Mouse (Mus musculus) hindbrain, embryonic 12.5 days (tissue): ENCODE results near the gene Mpped2. TPM values are rescaled to one million over a fixed set of nuclear protein-coding genes. Genes with fewer than 3 reads are reported as not detected.

Experiments
- ATAC-seq: fragments of 200-750 bp; cut with Nextera tagmentation; 2 replicates; pipeline ENCODE4 v1.8.0; 2017; ENCODE audit warnings: moderate TSS enrichment; ENCODE audit not compliant: low FRiP score
- H3K27ac ChIP-seq: fragments of 300-500 bp; sonication (generic); 2 replicates; pipeline ENCODE4 v1.5.1; 2016; ENCODE audit warnings: mild to moderate bottlenecking
- H3K27me3 ChIP-seq: fragments of 300-500 bp; sonication (generic); 2 replicates; pipeline ENCODE4 v1.6.1; 2016; ENCODE audit warnings: mild to moderate bottlenecking
- H3K36me3 ChIP-seq: fragments of 300-500 bp; sonication (generic); 2 replicates; pipeline ENCODE4 v1.6.1; 2016; ENCODE audit warnings: mild to moderate bottlenecking
- H3K4me1 ChIP-seq: fragments of 300-500 bp; sonication (generic); 2 replicates; pipeline ENCODE4 v1.6.1; 2016
- H3K4me2 ChIP-seq: fragments of 300-500 bp; sonication (generic); replicated peaks from 2 replicates; pipeline ENCODE4 v1.6.1; 2016; ENCODE audit warnings: mild to moderate bottlenecking
- H3K4me3 ChIP-seq: fragments of 300-500 bp; sonication (generic); 2 replicates; pipeline ENCODE4 v1.5.1; 2016; ENCODE audit warnings: mild to moderate bottlenecking
- H3K9ac ChIP-seq: fragments of 300-500 bp; sonication (generic); 2 replicates; pipeline ENCODE4 v1.6.1; 2016; ENCODE audit warnings: mild to moderate bottlenecking, moderate library complexity
- H3K9me3 ChIP-seq: fragments of 300-500 bp; sonication (generic); replicated peaks from 2 replicates; pipeline ENCODE4 v1.6.1; 2016; ENCODE audit warnings: mild to moderate bottlenecking
- WGBS: fragments of 180-500 bp; shearing (Covaris S2); methylation state at CpG from one replicate; pipeline ENCODE4 v1.1.7; 2016; 5-methylcytosine and 5-hydroxymethylcytosine counted together
- polyA plus RNA-seq: library from polyadenylated mRNA; unstranded; fragments of >200 nt; fragmentation: Nextera tagmentation; extraction: Ambion mirVana; gene quantifications from 2 replicates; pipeline ENCODE4 v1.2.1, GENCODE M21; 2016

The Mpped2 gene
- polyA plus RNA-seq, 1 experiment from 2014 or later: 84.2 TPM

DNA sequence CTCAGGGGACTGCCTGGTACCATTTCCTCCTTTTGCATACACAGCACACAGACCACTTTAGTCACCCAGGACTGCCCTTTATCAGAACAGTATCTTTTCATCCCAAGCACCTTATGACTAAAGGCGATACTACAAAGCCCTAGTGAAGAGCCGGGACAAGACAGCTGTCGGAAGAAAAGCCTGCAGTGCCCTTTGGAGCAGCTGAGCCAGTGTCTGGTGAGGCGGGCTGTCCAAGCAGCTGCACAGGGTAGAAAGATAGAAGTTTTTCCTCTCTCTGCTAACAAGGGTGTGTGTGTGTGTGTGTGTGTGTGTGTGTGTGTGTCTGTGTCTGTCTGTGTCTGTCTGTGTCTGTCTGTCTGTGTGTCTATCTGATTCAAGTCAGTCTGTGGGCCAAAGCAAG, 161.1 kb downstream of the Mpped2 start:
- H3K4me2 ChIP-seq: no peak overlapping the region
- no peak overlapping the region for H3K9ac ChIP-seq
- 0 out of 2 replicates have a peak, but pooled peaks cover 6% of the 10 kb centered on the region for H3K27me3 ChIP-seq
- 37% methylated on average over 4 of the region's 4 CpGs for WGBS
- peak; percentile 30; the same call in 1 of the 2 replicates for ATAC-seq
- no peaks in the 10 kb centered on the region for H3K36me3 ChIP-seq
- H3K4me3 ChIP-seq: no peak overlapping the region
- 0 out of 2 replicates have a peak overlapping the region, but pooled peaks have one; percentile 23 for H3K27ac ChIP-seq
- H3K9me3 ChIP-seq: no peaks in the 10 kb centered on the region
- H3K4me1 ChIP-seq: peaks cover 50% of the 10 kb centered on the region

DNA sequence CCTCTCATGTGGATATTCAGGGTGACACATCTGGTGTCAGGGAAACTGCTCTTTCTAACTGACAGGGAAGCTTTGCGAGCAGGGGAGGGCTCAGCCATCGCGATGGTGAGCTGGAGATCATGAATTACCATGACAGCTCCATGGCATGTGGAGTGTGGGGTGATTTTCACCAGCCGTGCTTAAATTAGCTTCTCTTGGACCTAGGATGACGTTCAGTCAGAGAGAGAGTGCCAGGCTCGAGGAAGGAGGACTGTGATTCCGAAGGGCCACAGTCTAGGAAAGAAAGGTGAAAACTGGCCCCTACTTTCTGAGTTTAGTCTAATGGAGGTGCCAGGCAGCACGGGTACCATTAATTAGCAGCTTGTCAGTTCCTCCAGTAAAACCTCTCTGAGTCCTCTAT, 161.7 kb downstream of the Mpped2 start:
- Histone ChIP-seq H3K9ac (peak overlapping the region; percentile 32; the same call in 1 of the 2 replicates), H3K9me3 (no peaks in the 10 kb centered on the region), H3K27ac (0 out of 2 replicates have a peak overlapping the region, but pooled peaks have one; percentile 23), H3K4me2 (0 out of 2 replicates have a peak overlapping the region, but pooled peaks have one; percentile 1), H3K4me1 (peaks cover 45% of the 10 kb centered on the region), H3K27me3 (0 out of 2 replicates have a peak, but pooled peaks cover 6% of the 10 kb centered on the region), H3K4me3 (no peak overlapping the region), H3K36me3 (no peaks in the 10 kb centered on the region)
- ATAC-seq: peak; percentile 20; the same call in 1 of the 2 replicates
- 29% methylated on average over 8 of the region's 8 CpGs for WGBS

DNA sequence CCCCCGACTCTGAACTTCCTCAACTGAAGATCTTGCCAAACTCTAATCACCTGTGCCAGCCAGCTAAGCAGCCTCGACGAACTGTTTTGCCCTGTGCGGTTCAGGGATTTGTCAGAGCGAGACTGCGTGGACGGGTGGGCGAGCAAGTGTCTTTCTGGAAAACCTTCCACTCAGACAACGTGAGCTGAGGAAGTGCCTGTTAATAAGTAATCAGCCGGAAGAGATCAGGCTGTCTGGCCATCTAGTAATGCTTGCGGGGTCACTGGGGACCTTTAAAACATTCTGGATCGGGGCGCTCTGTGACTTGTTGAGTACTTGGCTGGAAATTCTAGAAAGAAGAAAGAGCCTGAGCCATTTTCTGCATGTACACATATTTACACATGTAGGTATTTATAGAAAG, 162.1 kb downstream of the Mpped2 start:
- WGBS: 56% methylated on average over 13 of the region's 13 CpGs
- ATAC-seq: no peak
- H3K27me3 ChIP-seq: 0 out of 2 replicates have a peak, but pooled peaks cover 6% of the 10 kb centered on the region
- H3K36me3 ChIP-seq: no peaks in the 10 kb centered on the region
- no peak overlapping the region for H3K9ac ChIP-seq
- no peak overlapping the region for H3K27ac ChIP-seq
- 0 out of 2 replicates have a peak overlapping the region, but pooled peaks have one; percentile 1 for H3K4me2 ChIP-seq
- H3K4me1 ChIP-seq: peaks cover 45% of the 10 kb centered on the region
- no peak overlapping the region for H3K4me3 ChIP-seq
- no peaks in the 10 kb centered on the region for H3K9me3 ChIP-seq

DNA sequence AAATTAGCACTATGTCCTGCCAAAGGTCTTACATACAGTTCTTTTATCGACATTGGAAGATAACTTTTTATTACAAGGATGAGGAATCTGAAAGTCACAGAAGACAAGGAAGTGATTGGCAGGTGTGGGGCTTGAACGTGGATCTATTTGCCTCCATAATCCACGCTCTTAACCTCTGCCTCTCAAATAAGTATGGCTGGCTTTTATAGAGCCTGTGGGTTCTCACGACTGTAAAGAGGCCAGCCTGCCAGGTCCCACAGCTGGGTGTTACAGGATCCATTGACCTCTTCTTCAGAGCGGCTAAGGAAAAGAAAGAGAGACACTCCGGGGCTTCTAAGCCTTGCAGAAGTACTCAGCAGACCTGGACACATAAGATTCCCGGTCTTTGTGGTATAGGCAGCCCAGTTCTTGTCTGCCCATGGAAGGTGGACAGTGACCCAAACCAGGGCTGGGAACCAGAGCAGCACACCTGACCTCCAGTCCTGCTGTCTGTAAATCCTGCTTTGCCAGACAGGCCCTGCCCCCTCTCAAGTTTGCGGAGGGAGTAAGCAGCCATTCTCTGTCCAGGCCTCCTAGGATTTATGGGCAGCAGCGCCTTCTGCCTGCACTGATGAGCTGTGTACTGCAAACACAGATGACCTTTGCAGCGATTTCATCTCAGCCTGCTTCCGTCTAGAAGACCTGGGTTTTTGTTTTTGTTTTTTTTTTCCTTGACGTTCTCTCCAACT, 162.7 kb downstream of the Mpped2 start:
- no peaks in the 10 kb centered on the region for H3K9me3 ChIP-seq
- H3K27ac ChIP-seq: peak overlapping the region; percentile 46; the same call in 1 of the 2 replicates
- H3K4me1 ChIP-seq: peaks cover 48% of the 10 kb centered on the region
- H3K9ac ChIP-seq: 0 out of 2 replicates have a peak overlapping the region, but pooled peaks have one; percentile 10
- 0 out of 2 replicates have a peak, but pooled peaks have one; percentile 9 for ATAC-seq
- no peaks in the 10 kb centered on the region for H3K36me3 ChIP-seq
- WGBS: 29% methylated on average over 12 of the region's 12 CpGs
- no peak overlapping the region for H3K4me2 ChIP-seq
- H3K4me3 ChIP-seq: no peak overlapping the region
- 0 out of 2 replicates have a peak, but pooled peaks cover 6% of the 10 kb centered on the region for H3K27me3 ChIP-seq

DNA sequence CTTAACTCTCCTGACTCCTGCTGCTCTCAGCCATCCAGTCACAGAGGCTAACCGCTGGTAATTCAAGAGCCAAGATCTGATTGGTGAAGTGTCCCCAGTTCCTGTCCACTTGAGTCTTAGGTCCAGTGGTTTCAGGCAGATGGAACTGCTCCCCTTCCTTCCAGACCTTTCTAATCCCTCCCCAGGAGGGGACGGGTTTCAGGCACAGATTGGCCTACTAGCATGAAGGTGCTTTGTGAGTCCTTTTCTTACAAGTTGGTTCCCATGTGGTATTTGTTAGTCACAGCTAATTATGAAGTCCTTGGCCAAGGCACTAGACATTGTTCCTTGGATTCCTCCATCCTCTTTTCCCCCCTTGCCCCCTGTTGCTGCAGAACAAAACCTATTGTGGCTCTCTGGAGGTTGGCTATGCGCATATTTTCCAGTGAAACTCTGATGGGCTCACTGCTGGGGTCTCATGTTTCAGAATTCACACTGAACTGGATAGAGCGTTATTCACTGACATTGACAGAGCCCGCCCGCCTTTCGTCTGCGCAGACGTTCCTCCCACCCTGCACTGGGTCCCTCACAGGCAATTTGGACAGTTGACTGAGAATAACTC, 163.4 kb downstream of the Mpped2 start:
- peak; percentile 53 for ATAC-seq
- H3K27me3 ChIP-seq: 0 out of 2 replicates have a peak, but pooled peaks cover 6% of the 10 kb centered on the region
- no peak overlapping the region for H3K9ac ChIP-seq
- no peaks in the 10 kb centered on the region for H3K9me3 ChIP-seq
- H3K36me3 ChIP-seq: no peaks in the 10 kb centered on the region
- 15% methylated on average over 9 of the region's 9 CpGs for WGBS
- no peak overlapping the region for H3K4me2 ChIP-seq
- H3K4me1 ChIP-seq: peaks cover 54% of the 10 kb centered on the region
- no peak overlapping the region for H3K4me3 ChIP-seq
- peak overlapping the region; percentile 46 for H3K27ac ChIP-seq

DNA sequence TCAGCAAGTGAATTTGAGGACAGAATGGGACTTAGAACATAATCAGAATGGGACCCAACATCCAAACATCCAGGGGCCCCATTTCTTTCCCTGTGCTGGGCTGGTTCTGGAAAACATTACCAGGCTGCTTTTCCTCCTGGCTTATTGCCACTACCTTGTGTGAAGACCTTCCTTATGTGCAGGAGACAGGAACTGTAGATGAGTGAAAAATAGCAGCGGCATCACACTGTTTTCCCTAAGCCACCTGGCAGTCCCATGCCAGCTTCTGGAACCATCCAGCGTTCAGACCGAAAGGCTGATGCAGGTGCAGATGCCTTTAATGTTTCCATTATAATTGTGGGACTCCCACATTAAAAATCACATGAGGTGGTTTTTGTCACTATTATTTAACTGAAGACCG, 164.2 kb downstream of the Mpped2 start:
- 82% methylated on average over 4 of the region's 4 CpGs for WGBS
- H3K4me3 ChIP-seq: no peak overlapping the region
- ATAC-seq: no peak
- peaks cover 54% of the 10 kb centered on the region for H3K4me1 ChIP-seq
- 0 out of 2 replicates have a peak, but pooled peaks cover 6% of the 10 kb centered on the region for H3K27me3 ChIP-seq
- peak overlapping the region; percentile 66; the same call in 1 of the 2 replicates for H3K27ac ChIP-seq
- no peaks in the 10 kb centered on the region for H3K9me3 ChIP-seq
- H3K36me3 ChIP-seq: no peaks in the 10 kb centered on the region
- no peak overlapping the region for H3K4me2 ChIP-seq
- H3K9ac ChIP-seq: no peak overlapping the region

DNA sequence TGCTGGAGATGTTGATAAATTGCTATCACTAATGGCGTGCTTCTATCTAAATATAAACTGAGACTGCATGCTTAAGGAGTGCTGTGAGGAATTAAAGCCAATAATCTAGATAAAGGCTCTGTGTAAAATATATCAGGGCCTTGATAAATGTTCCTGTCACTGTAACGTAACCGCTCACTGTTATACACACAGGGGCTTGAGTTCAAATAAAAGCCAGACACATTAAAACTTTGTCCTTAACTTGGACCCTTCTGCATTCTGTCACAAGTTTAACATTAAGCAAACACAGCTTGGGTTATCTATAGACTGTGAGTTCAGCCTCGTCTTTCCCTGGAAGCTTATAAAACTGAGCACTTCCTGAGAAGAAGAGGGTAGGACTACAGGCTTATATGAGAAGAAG, 164.6 kb downstream of the Mpped2 start:
- H3K4me1 ChIP-seq: peaks cover 57% of the 10 kb centered on the region
- H3K9ac ChIP-seq: no peak overlapping the region
- WGBS: 68% methylated on average over 4 of the region's 4 CpGs
- 0 out of 2 replicates have a peak, but pooled peaks cover 6% of the 10 kb centered on the region for H3K27me3 ChIP-seq
- H3K9me3 ChIP-seq: no peaks in the 10 kb centered on the region
- no peak overlapping the region for H3K4me3 ChIP-seq
- no peaks in the 10 kb centered on the region for H3K36me3 ChIP-seq
- H3K27ac ChIP-seq: no peak overlapping the region
- ATAC-seq: no peak
- no peak overlapping the region for H3K4me2 ChIP-seq

DNA sequence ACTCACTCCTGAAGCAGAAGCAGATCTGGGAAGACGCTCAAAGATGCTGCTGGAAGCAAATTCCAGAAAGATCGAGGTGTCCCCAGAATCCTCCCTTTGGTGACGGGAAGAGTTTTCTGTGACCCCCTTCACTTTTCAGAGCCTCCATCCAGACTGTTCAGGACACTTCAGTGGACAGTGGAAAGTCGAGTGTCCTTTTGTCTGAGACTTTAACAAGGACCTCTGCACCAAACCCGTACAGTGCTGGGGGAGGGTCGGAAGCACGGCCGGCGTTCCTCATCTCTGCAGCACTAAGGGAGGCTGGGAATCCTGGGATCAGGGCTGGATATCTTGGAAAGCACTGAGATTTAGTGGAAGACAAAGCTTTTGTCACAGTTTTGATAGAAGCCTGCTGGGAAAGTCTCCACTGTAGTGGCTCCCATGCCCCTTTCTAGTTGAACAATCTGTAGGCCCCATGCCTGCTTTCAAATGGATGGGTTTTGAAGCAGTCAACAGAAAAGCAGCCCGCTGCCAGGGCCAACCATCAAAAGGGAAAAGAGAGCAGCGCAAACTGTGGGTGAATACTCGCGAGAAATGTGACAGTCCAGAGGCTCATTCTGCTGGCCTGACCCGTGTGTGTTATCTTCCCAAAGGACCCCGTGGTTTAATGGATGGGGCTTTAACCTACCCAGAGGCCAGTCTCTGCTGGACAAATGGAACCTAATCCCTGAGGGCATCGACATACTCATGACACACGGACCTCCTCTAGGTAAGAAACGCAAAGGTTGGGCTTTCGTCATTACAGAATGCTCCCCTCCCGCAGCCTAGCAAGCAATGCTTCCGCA, 168.0 kb downstream of the Mpped2 start:
- Histone ChIP-seq H3K9ac (no peak overlapping the region; the same call in 1 of the 2 replicates), H3K27ac (peak overlapping the region; percentile 17; the same call in 1 of the 2 replicates), H3K4me1 (peaks cover 36% of the 10 kb centered on the region), H3K4me2 (0 out of 2 replicates have a peak overlapping the region, but pooled peaks have one; percentile 13), H3K9me3 (no peaks in the 10 kb centered on the region), H3K27me3 (no peaks in the 10 kb centered on the region), H3K36me3 (no peaks in the 10 kb centered on the region), H3K4me3 (no peak overlapping the region)
- ATAC-seq: no peak
- WGBS: 55% methylated on average over 21 of the region's 21 CpGs

DNA sequence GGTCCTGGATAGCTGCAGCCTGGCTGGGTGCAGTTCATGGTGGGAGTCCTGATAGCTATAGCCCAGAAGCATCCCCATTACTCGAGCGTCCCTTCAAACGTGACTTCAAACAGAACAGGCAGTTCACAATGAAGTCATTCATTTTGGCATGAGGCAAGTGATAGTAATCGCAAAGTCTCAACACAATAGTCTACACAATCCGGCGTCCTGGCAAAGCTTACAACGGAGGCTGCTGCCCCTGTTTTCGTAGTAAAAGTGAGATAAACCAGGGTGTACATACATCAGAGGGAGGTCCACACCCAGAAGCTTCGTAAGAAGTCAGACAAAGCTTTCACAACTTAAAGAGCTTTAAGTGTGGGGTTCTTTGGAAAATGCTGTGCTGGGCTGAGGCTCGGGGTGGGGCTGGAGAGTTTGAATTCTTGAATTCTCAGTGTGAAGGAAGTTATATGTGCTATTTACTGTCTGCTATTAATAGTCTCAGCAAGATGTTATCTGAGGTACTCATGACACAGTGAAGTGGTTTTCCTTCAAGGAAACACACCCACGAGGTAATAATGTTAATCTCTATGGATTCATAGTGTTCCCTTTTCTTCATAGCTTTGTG, 170.1 kb downstream of the Mpped2 start:
- 71% methylated on average over 11 of the region's 11 CpGs for WGBS
- Histone ChIP-seq H3K4me2 (no peak overlapping the region), H3K27ac (no peak overlapping the region), H3K4me3 (no peak overlapping the region), H3K9ac (no peak overlapping the region), H3K4me1 (peaks cover 16% of the 10 kb centered on the region), H3K9me3 (no peaks in the 10 kb centered on the region), H3K27me3 (no peaks in the 10 kb centered on the region), H3K36me3 (no peaks in the 10 kb centered on the region)
- ATAC-seq: no peak

DNA sequence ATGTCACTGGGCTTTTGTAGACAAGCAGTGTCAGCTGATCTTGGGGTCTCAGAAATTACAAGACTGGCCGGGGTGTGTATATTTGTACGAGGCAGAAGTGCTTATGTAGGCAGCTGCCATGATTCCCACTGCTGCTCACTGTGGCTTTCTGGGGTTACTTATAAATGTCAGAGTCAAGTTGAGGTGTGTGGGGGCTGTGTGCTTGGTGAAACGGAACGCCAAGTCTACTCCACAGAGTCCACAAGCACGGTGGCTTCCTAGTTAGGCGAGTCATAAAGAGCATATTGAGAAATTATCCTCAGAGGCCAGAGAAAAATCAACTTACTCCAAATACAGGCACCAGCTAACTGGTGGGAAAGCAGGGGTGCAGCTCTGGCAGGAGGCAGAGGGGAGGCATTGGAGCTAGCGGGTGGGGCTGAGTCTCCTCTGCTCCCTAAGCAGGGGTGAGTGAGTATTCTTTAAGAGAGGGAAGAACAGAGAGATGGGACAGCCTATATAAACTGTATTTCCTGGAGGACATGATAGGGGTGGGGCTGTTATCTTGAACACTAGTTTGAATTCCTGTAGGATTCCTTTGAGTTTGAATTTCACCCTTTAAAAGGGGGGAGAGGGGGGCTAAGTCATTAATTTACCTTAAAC, 172.2 kb downstream of the Mpped2 start:
- no peak overlapping the region for H3K4me3 ChIP-seq
- no peaks in the 10 kb centered on the region for H3K9me3 ChIP-seq
- peaks cover 16% of the 10 kb centered on the region for H3K4me1 ChIP-seq
- no peaks in the 10 kb centered on the region for H3K27me3 ChIP-seq
- WGBS: 78% methylated on average over 7 of the region's 7 CpGs
- no peak overlapping the region for H3K4me2 ChIP-seq
- H3K27ac ChIP-seq: no peak overlapping the region
- peaks cover 5% of the 10 kb centered on the region for H3K36me3 ChIP-seq
- no peak for ATAC-seq
- no peak overlapping the region for H3K9ac ChIP-seq

DNA sequence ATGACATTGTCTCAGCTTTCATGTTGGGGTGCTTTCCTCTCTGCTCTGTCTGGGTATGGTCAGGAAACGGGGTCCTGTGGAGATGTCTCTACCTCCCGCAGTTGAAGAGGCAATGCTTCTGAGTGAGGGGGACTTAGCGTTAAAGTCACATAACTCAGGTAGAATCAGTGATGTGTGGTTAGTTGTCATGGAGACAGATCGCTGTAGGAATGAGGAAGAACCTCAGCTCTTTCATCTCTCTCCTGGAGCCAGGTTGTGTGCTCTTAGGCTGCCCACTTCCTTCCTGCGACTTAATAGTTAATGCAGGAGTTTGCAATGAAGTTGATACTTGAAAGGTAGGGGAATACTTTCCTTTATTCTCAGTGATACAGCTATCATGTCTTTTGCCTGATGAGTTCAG, 173.2 kb downstream of the Mpped2 start:
- H3K9me3 ChIP-seq: no peaks in the 10 kb centered on the region
- no peak overlapping the region for H3K4me2 ChIP-seq
- no peak for ATAC-seq
- no peak overlapping the region for H3K4me3 ChIP-seq
- no peak overlapping the region for H3K27ac ChIP-seq
- no peak overlapping the region for H3K9ac ChIP-seq
- peaks cover 5% of the 10 kb centered on the region for H3K36me3 ChIP-seq
- peaks cover 9% of the 10 kb centered on the region for H3K4me1 ChIP-seq
- H3K27me3 ChIP-seq: no peaks in the 10 kb centered on the region
- WGBS: 54% methylated on average over 5 of the region's 5 CpGs
